Mouse (Mus musculus) limb, embryonic 10.5 days (tissue): ENCODE data around the gene Gm49405. TPM values are rescaled to one million over a fixed set of nuclear protein-coding genes. Genes with fewer than 3 reads are reported as not detected.
"Not testable (repeated sequence)": the region's sequence is repeated elsewhere in the genome, so short reads cannot be mapped to it uniquely, and the experiment has no call there.

Source experiments
- DNase-seq: peaks from one replicate; pipeline ENCODE4 v3.0.0-alpha.2; 2017; ENCODE audit warnings: low spot score
- H3K27ac ChIP-seq: fragments of 300-500 bp; sonication (generic); 2 replicates; pipeline ENCODE4 v1.5.1; 2016; ENCODE audit warnings: mild to moderate bottlenecking
- H3K27me3 ChIP-seq: fragments of 300-500 bp; sonication (generic); 2 replicates; pipeline ENCODE4 v1.6.1; 2016; ENCODE audit warnings: low read depth, mild to moderate bottlenecking; ENCODE audit not compliant: poor library complexity, severe bottlenecking
- H3K36me3 ChIP-seq: fragments of 300-500 bp; sonication (generic); 2 replicates; pipeline ENCODE4 v1.6.1; 2016; ENCODE audit warnings: mild to moderate bottlenecking, moderate library complexity
- H3K4me1 ChIP-seq: fragments of 300-500 bp; sonication (generic); 2 replicates; pipeline ENCODE4 v1.6.1; 2016
- H3K4me3 ChIP-seq: fragments of 300-500 bp; sonication (generic); 2 replicates; pipeline ENCODE4 v1.5.1; 2016; ENCODE audit warnings: mild to moderate bottlenecking, moderate library complexity
- H3K9me3 ChIP-seq: fragments of 300-500 bp; sonication (generic); replicated peaks from 2 replicates; pipeline ENCODE4 v1.6.1; 2016; ENCODE audit warnings: mild to moderate bottlenecking
- WGBS: fragments of 180-500 bp; shearing (Covaris S2); methylation state at CpG from one replicate; pipeline ENCODE4 v1.1.7; 2016; 5-methylcytosine and 5-hydroxymethylcytosine counted together
- polyA plus RNA-seq: library from polyadenylated mRNA; unstranded; fragments of >200 nt; fragmentation: Nextera tagmentation; extraction: Ambion mirVana; gene quantifications from 2 replicates; pipeline ENCODE4 v1.2.1, GENCODE M21; 2016

The Gm49405 gene
- polyA plus RNA-seq, 1 experiment from 2014 or later, result 4.6 TPM

- Histone ChIP-seq H3K27me3 (no peaks in the 10 kb centered on the region), H3K4me1 (peaks cover 20% of the 10 kb centered on the region), H3K36me3 (peaks cover 10% of the 10 kb centered on the region), H3K9me3 (no peaks in the 10 kb centered on the region), H3K4me3 (no peak overlapping the region), H3K27ac (no peak overlapping the region)
- WGBS, result 84% methylated on average over 3 of the region's 3 CpGs
- DNase-seq, result no peak
Measured at GRCm38 (mm10) chr19:4033298-4033697, 32.9 kb downstream of the Gm49405 start.

DNA sequence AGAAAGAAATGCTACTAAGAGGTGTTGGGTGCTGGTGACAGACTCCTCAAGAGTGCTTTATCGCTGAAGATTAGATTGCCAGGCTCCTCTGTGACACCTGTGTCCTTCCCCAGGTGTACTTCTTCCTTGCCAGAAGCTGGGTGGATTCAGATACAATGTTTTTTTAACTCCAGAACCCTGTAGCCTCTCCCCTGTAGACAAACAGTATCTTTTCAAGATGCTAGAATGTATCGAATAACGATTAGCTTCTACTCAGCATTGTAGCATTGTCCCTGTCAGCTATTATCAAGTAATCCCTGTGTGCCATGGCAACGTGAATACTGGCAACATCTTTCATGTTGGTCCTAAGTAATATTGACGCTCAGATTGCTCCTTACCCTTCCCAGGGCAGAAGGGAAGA is 33.3 kb downstream of the Gm49405 start:
- Histone ChIP-seq H3K27me3 (no peaks in the 10 kb centered on the region), H3K4me3 (no peak overlapping the region), H3K9me3 (no peaks in the 10 kb centered on the region), H3K27ac (no peak overlapping the region), H3K4me1 (peaks cover 21% of the 10 kb centered on the region), H3K36me3 (peaks cover 10% of the 10 kb centered on the region)
- 79% methylated on average over 5 of the region's 5 CpGs for WGBS
- DNase-seq, result no peak

DNA sequence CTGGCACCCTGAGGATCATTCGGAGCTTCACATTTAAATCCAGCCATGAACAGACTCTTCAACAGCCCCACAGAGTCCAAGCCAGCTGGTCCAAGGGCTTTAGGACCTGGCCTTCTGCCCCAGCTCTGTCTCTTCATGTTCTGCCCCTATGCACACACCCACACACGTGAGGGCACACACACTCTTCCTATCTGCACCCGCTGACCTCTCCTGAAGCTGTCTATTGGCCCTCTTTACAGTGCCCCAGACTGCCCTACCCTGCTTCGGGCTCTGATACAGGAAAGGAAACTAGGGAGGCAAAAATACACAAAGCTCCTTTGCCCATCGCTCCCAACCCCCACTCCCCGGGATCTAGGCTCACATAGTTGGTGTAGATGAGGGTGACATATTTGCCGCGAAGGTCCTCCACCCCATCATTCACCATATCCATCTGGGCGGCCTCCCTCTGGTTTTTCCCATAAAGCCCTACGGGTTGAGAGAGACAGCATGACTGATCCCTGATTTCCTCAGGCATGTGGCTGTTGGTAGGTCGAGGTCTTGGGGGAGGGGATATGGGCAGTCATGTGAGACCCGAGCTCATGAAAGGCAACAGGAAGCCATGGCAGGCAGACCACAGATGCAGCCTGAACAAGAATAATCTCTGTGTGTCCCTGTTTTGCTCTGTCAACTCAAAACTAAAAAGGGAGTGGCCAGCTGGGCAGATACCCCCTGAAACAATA is 36.1 kb downstream of the Gm49405 start:
- Histone ChIP-seq H3K4me1 (peaks cover 21% of the 10 kb centered on the region), H3K27me3 (no peaks in the 10 kb centered on the region), H3K9me3 (no peaks in the 10 kb centered on the region), H3K27ac (no peak overlapping the region), H3K36me3 (peaks cover 10% of the 10 kb centered on the region), H3K4me3 (peak overlapping the region; percentile 17)
- no peak for DNase-seq
- 72% methylated on average over 12 of the region's 12 CpGs for WGBS

- not testable (repeated sequence) for H3K9me3 ChIP-seq, H3K27me3 ChIP-seq, DNase-seq
- Histone ChIP-seq H3K27ac (peak overlapping the region; percentile 94), H3K36me3 (peaks cover 10% of the 10 kb centered on the region), H3K4me1 (peaks cover 25% of the 10 kb centered on the region), H3K4me3 (peak overlapping the region; percentile 80)
- WGBS, result 28% methylated on average over 8 of the region's 8 CpGs
Measured at GRCm38 (mm10) chr19:4037154-4037787, 36.8 kb downstream of the Gm49405 start.

- peak; percentile 88 for DNase-seq
- Histone ChIP-seq H3K27me3 (no peaks in the 10 kb centered on the region), H3K4me3 (peak within 1 kb of the TSS; percentile 80), H3K9me3 (no peaks in the 10 kb centered on the region), H3K4me1 (peaks cover 25% of the 10 kb centered on the region), H3K27ac (peak within 1 kb of the TSS; percentile 94), H3K36me3 (peaks cover 10% of the 10 kb centered on the region)
- under 1% methylated on average over 26 of the region's 26 CpGs for WGBS
Measured at GRCm38 (mm10) chr19:4037788-4038232, 37.4 kb downstream of the Gm49405 start, which contains the start of gene Gstp1. TSS of gene Gstp1 (minus strand) at chr19:4037985.

DNA sequence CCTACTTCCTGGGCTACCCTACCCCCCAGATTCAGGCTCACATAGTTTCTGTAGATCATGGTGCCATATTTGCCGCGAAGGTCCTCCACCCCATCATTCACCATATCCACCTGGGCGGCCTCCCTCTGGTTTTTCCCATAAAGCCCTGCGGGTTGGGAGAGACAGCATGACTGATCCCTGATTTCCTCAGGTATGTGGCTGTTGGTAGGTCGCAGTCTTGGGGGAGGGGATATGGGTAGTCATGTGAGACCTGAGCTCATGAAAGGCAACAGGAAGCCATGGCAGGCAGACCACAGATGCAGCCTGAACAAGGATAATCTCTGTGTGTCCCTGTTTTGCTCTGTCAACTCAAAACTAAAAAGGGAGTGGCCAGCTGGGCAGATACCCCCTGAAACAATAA is 40.5 kb downstream of the Gm49405 start:
- peaks cover 26% of the 10 kb centered on the region for H3K4me1 ChIP-seq
- H3K27ac ChIP-seq, H3K9me3 ChIP-seq, DNase-seq, H3K36me3 ChIP-seq, H3K27me3 ChIP-seq, H3K4me3 ChIP-seq: not testable (repeated sequence)
- 88% methylated on average over 5 of the region's 5 CpGs for WGBS

DNA sequence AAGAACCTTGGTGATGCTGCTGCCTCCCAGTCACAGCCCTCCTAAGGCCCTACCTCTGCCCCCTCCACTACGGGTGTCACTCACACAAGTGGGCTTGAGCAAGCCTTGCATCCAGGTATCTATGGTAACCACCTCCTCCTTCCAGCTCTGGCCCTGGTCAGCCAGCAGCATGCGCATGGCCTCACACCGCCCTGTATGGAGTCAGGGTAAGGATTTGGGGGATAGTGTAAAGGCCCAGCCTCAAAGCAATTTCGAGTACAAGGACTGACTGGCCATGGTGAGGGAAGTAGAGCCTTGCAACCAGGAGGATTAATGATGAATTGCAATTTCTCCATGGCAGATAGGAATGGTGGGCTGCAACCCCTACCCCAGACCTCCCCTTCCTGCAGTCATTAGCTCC is 41.1 kb downstream of the Gm49405 start:
- H3K27ac ChIP-seq, H3K9me3 ChIP-seq, DNase-seq, H3K4me3 ChIP-seq, H3K27me3 ChIP-seq, H3K36me3 ChIP-seq: not testable (repeated sequence)
- 84% methylated on average over 4 of the region's 4 CpGs for WGBS
- H3K4me1 ChIP-seq, result peaks cover 23% of the 10 kb centered on the region

GRCm38 (mm10) chr19:4042124-4042523 is 41.7 kb downstream of the Gm49405 start:
- Histone ChIP-seq H3K4me1 (peaks cover 19% of the 10 kb centered on the region), H3K27ac (no peak overlapping the region), H3K9me3 (no peaks in the 10 kb centered on the region), H3K27me3 (no peaks in the 10 kb centered on the region), H3K36me3 (no peaks in the 10 kb centered on the region), H3K4me3 (no peak overlapping the region)
- WGBS, result 80% methylated on average over 14 of the region's 14 CpGs
- DNase-seq, result no peak

DNA sequence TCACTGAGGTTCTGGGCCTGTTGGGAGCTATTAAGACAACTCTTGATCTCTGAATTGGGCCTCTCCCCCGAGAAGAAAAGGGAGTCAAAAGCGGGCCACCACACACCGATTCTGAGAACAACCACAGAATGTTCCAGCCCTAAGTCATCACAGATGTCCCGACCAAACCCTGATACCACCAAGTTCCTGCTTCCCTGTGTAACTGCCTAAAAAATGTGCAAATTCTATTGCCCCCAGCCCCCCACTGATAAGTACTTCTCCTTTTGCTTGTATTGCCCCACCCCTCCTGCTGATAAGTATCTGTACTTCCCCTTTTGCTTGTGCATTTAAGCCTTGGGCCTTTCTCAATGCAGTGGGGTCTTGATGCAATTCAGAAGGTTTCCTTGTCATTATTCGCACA is 43.7 kb downstream of the Gm49405 start:
- not testable (repeated sequence) for H3K9me3 ChIP-seq, H3K36me3 ChIP-seq, H3K4me3 ChIP-seq, H3K27ac ChIP-seq, H3K4me1 ChIP-seq, H3K27me3 ChIP-seq, DNase-seq
- WGBS, result 90% methylated on average over 5 of the region's 5 CpGs

GRCm38 (mm10) chr19:4045966-4046865 is 45.8 kb downstream of the Gm49405 start, which contains the start of gene Gstp2:
TSS of gene Gstp2 (minus strand) at chr19:4046023.
- H3K36me3 ChIP-seq, result no peaks in the 10 kb centered on the region
- WGBS, result 63% methylated on average over 16 of the region's 16 CpGs
- H3K27ac ChIP-seq, result no peak within 1 kb of the TSS
- no peak within 1 kb of the TSS for H3K4me3 ChIP-seq
- no peak for DNase-seq
- no peaks in the 10 kb centered on the region for H3K9me3 ChIP-seq
- no peaks in the 10 kb centered on the region for H3K27me3 ChIP-seq
- 0 out of 2 replicates have a peak, but pooled peaks cover 7% of the 10 kb centered on the region for H3K4me1 ChIP-seq

DNA sequence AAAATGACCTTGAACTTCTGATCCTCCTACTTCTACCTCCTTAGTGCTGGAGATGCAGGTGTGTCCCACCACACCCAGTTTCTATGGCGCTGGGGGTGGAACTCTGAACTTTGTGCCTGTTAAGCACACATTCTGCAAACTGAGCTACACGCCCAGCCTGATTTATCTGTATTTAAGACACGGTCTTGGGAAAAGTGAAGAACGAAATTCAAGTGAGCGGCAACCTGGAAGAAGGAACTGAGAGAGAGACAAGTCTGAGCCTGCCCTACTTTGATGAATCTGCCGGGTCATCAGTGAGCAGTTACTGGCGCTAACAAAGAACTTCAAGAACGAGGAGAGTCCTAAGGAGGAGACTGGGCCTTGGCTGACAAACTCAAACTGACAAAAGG is 46.4 kb downstream of the Gm49405 start:
- Histone ChIP-seq H3K4me3 (no peak overlapping the region), H3K27ac (no peak overlapping the region), H3K27me3 (no peaks in the 10 kb centered on the region), H3K9me3 (no peaks in the 10 kb centered on the region), H3K36me3 (no peaks in the 10 kb centered on the region), H3K4me1 (0 out of 2 replicates have a peak, but pooled peaks cover 7% of the 10 kb centered on the region)
- WGBS, result 82% methylated on average over 8 of the region's 8 CpGs
- no peak for DNase-seq

DNA sequence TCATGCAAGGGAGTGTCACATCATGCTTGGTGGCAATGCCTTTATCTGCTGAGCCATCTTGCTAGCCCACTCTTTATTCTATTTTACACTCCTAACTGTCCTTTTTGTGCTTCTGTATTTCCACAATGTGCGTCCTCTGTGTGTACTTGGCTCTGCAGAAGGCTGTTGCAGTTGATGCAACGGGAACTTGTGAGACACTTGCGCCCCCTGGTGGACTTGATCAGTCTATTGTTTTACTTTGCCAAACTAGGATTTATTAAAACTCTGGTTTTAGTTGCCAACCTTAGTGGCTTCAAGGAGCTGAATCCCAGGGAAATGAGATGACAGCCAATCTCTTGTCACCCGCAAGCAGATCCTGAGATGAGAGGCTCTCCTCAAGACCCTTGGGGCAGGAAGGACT is 47.4 kb downstream of the Gm49405 start:
- no peaks in the 10 kb centered on the region for H3K9me3 ChIP-seq
- 25% methylated on average over 4 of the region's 4 CpGs for WGBS
- H3K36me3 ChIP-seq, result no peaks in the 10 kb centered on the region
- peak; percentile 86 for DNase-seq
- H3K27me3 ChIP-seq, result no peaks in the 10 kb centered on the region
- H3K27ac ChIP-seq, result no peak overlapping the region
- no peak overlapping the region for H3K4me3 ChIP-seq
- H3K4me1 ChIP-seq, result 0 out of 2 replicates have a peak, but pooled peaks cover 4% of the 10 kb centered on the region

- not testable (repeated sequence) for H3K36me3 ChIP-seq, DNase-seq
Measured at GRCm38 (mm10) chr19:4049069-4049468, 48.6 kb downstream of the Gm49405 start.

More at GRCm38 (mm10) chr19:4049069-4049468, 48.6 kb downstream of the Gm49405 start:
- H3K27ac ChIP-seq, H3K27me3 ChIP-seq, H3K4me1 ChIP-seq, H3K9me3 ChIP-seq, H3K4me3 ChIP-seq: not testable (repeated sequence)
- 80% methylated on average over 5 of the region's 5 CpGs for WGBS
